Mouse (Mus musculus): ENCODE data around the gene Klhl36. TPM values are rescaled to one million over a fixed set of nuclear protein-coding genes. Genes with fewer than 3 reads are reported as not detected.

Gene Klhl36
- polyA plus RNA-seq, 1 experiment from 2014 or later: 12.9 TPM

Other genes starting within 250 kb of the Klhl36 start
- gene Adad2, start 249.5 kb upstream of the Klhl36 start, polyA plus RNA-seq (2014; fragmentation: Nextera tagmentation; extraction: Ambion mirVana): 0.09 TPM in 1 of 2 replicates, not detected in the other
- gene Kcng4, start 226.6 kb upstream of the Klhl36 start, polyA plus RNA-seq (2014; fragmentation: Nextera tagmentation; extraction: Ambion mirVana): 0.11 TPM in 2 replicates
- gene Wfdc1, start 195.9 kb upstream of the Klhl36 start, polyA plus RNA-seq (2014; fragmentation: Nextera tagmentation; extraction: Ambion mirVana): 4.1 and 4.6 TPM in 2 replicates
- gene Atp2c2, start 162.3 kb upstream of the Klhl36 start, polyA plus RNA-seq (2014; fragmentation: Nextera tagmentation; extraction: Ambion mirVana): 3.1 and 3.6 TPM in 2 replicates
- 11.1 and 15.0 TPM in 2 replicates for gene Tldc1, start 83.8 kb upstream of the Klhl36 start, polyA plus RNA-seq (2014; fragmentation: Nextera tagmentation; extraction: Ambion mirVana)
- 410 and 468 TPM in 2 replicates for gene Cotl1, start 21.7 kb upstream of the Klhl36 start, polyA plus RNA-seq (2014; fragmentation: Nextera tagmentation; extraction: Ambion mirVana)
- 136 and 144 TPM in 2 replicates for gene Usp10, start 48.1 kb downstream of the Klhl36 start, polyA plus RNA-seq (2014; fragmentation: Nextera tagmentation; extraction: Ambion mirVana)
- 8.3 and 9.9 TPM in 2 replicates for gene Gm20388, start 48.6 kb downstream of the Klhl36 start, polyA plus RNA-seq (2014; fragmentation: Nextera tagmentation; extraction: Ambion mirVana)
- 18.0 and 22.0 TPM in 2 replicates for gene Crispld2, start 130.2 kb downstream of the Klhl36 start, polyA plus RNA-seq (2014; fragmentation: Nextera tagmentation; extraction: Ambion mirVana)
- gene Zdhhc7, start 239.2 kb downstream of the Klhl36 start, polyA plus RNA-seq (2014; fragmentation: Nextera tagmentation; extraction: Ambion mirVana): 28.8 and 30.6 TPM in 2 replicates

Measured in intestine, embryonic 14.5 days (tissue).